In genomic region chr8:70689892-70690390, GRCm38 (mm10) we compare ENCODE assay signal across 18 mouse cellular contexts. TPM values are rescaled to one million over a fixed set of nuclear protein-coding genes. Genes with fewer than 3 reads are reported as not detected.
DNase-seq lines count a peak whose midpoint lies in the region; ATAC-seq and TF ChIP-seq lines count a peak whose summit lies in the region.
"Had no signal": no experiment of that assay in that cellular context is flagged by ENCODE, and none has a peak within 500 bp of the region (broad histone marks: within the 10 kb centered on the region; RNA-seq: fewer than 3 reads in every experiment).

No protein-coding gene starts in this region.

- H3K36me3 ChIP-seq in heart, embryonic 16.5 days (ENCODE audit: control insufficient read depth, insufficient read depth), result no peaks in the 10 kb centered on the region
- H3K36me3 ChIP-seq in midbrain, embryonic 10.5 days, result 0 out of 2 replicates have a peak, but pooled peaks cover 5% of the 10 kb centered on the region
- no peaks in the 10 kb centered on the region for H3K36me3 ChIP-seq in midbrain, postnatal 0 days (ENCODE audit: insufficient read depth, low read length)
- H3K36me3 ChIP-seq in limb, embryonic 15.5 days, result no peaks in the 10 kb centered on the region
- H3K36me3 ChIP-seq: hindbrain, embryonic 15.5 days; lung, embryonic 15.5 days had no signal

- no peak overlapping the region for H3K9ac ChIP-seq in heart, embryonic 16.5 days (ENCODE audit: low read length)
- H3K9ac ChIP-seq in midbrain, postnatal 0 days (replicated peaks; ENCODE audit: low read length, poor library complexity, severe bottlenecking), result no peak overlapping the region
- no peak overlapping the region for H3K9ac ChIP-seq in limb, embryonic 15.5 days
- H3K9ac ChIP-seq: hindbrain, embryonic 15.5 days; lung, embryonic 15.5 days had no signal

- TF ChIP-seq CTCF in midbrain, postnatal 0 days (IDR thresholded peaks at IDR 0.05), result no peak

- DNase-seq in adrenal gland, postnatal 10 days, result peak; percentile 73
- DNase-seq in adrenal gland, adult (ENCODE audit: inconsistent age in 2 of 2, low spot score in 1 of 2), result no peak
- DNase-seq in heart, postnatal 14 days, result no peak
- DNase-seq in midbrain, embryonic 10.5 days (ENCODE audit: low spot score), result no peak
- DNase-seq in midbrain, postnatal 0 days (ENCODE audit: low spot score), result no peak
- DNase-seq in left cerebral cortex, postnatal 25 days (ENCODE audit: low spot score in 2 of 2), result no peak
- DNase-seq: kidney, postnatal 25 days; left cerebral cortex, postnatal 4 days; right cerebral cortex, postnatal 14 days had no signal

- H3K4me2 ChIP-seq in heart, embryonic 16.5 days (ENCODE audit: low read depth, low read length), result no peak overlapping the region
- H3K4me2 ChIP-seq in midbrain, postnatal 0 days (ENCODE audit: low read depth, low read length, poor library complexity, severe bottlenecking), result no peak overlapping the region
- no peak overlapping the region for H3K4me2 ChIP-seq in limb, embryonic 15.5 days
- H3K4me2 ChIP-seq: hindbrain, embryonic 15.5 days; lung, embryonic 15.5 days had no signal

- WGBS in heart, embryonic 16.5 days, result 66% methylated on average over 5 of the region's 5 CpGs
- 82% methylated on average over 5 of the region's 5 CpGs for WGBS in midbrain, embryonic 10.5 days
- 72% methylated on average over 5 of the region's 5 CpGs for WGBS in midbrain, postnatal 0 days
- WGBS in limb, embryonic 15.5 days, result 63% methylated on average over 5 of the region's 5 CpGs

- peak overlapping the region; percentile 39 for H3K27ac ChIP-seq in heart, embryonic 16.5 days (ENCODE audit: low read length)
- H3K27ac ChIP-seq in midbrain, embryonic 10.5 days (replicated peaks), result peak overlapping the region; percentile 46
- H3K27ac ChIP-seq in midbrain, postnatal 0 days (ENCODE audit: low read depth, low read length), result no peak overlapping the region
- H3K27ac ChIP-seq in limb, embryonic 15.5 days, result peak overlapping the region; percentile 43; the same call in 1 of the 2 replicates
- H3K27ac ChIP-seq: hindbrain, embryonic 15.5 days; lung, embryonic 15.5 days had no signal

- H3K4me3 ChIP-seq in heart, embryonic 16.5 days (ENCODE audit: low read length), result no peak overlapping the region
- no peak overlapping the region for H3K4me3 ChIP-seq in midbrain, embryonic 10.5 days
- H3K4me3 ChIP-seq in midbrain, postnatal 0 days (ENCODE audit: low read depth, low read length), result no peak overlapping the region
- H3K4me3 ChIP-seq in limb, embryonic 15.5 days, result no peak overlapping the region
- H3K4me3 ChIP-seq: hindbrain, embryonic 15.5 days; lung, embryonic 15.5 days had no signal

- H3K4me1 ChIP-seq in heart, embryonic 16.5 days (ENCODE audit: control insufficient read depth, insufficient read depth, low read length), result peaks cover 25% of the 10 kb centered on the region
- peaks cover 37% of the 10 kb centered on the region for H3K4me1 ChIP-seq in midbrain, embryonic 10.5 days
- H3K4me1 ChIP-seq in midbrain, postnatal 0 days (ENCODE audit: insufficient read depth, low read length), result peaks cover 6% of the 10 kb centered on the region; the same call in 1 of the 2 replicates
- H3K4me1 ChIP-seq in limb, embryonic 15.5 days, result peaks cover 46% of the 10 kb centered on the region

- no peaks in the 10 kb centered on the region for H3K9me3 ChIP-seq in heart, embryonic 16.5 days (replicated peaks; ENCODE audit: control insufficient read depth, low read length)
- no peaks in the 10 kb centered on the region for H3K9me3 ChIP-seq in midbrain, embryonic 10.5 days (replicated peaks)
- H3K9me3 ChIP-seq in midbrain, postnatal 0 days (ENCODE audit: low read length), result no peaks in the 10 kb centered on the region
- no peaks in the 10 kb centered on the region for H3K9me3 ChIP-seq in limb, embryonic 15.5 days
- H3K9me3 ChIP-seq: hindbrain, embryonic 15.5 days; lung, embryonic 15.5 days had no signal

- intact Hi-C loops in heart, postnatal 14 days (cut with DNase I), result no loop called here
- intact Hi-C loops in left cerebral cortex, postnatal 25 days (cut with DNase I), result no loop called here

- no peaks in the 10 kb centered on the region for H3K27me3 ChIP-seq in heart, embryonic 16.5 days (ENCODE audit: control insufficient read depth, insufficient read depth, low read length)
- peaks cover 16% of the 10 kb centered on the region for H3K27me3 ChIP-seq in midbrain, embryonic 10.5 days (ENCODE audit: low read depth, poor library complexity, severe bottlenecking)
- H3K27me3 ChIP-seq in midbrain, postnatal 0 days (ENCODE audit: insufficient read depth, low read length), result no peaks in the 10 kb centered on the region
- no peaks in the 10 kb centered on the region for H3K27me3 ChIP-seq in limb, embryonic 15.5 days
- H3K27me3 ChIP-seq: hindbrain, embryonic 15.5 days; lung, embryonic 15.5 days had no signal

- no peak for ATAC-seq in heart, embryonic 16.5 days (replicated peaks; ENCODE audit: extremely low read depth, insufficient read depth, low FRiP score)
- ATAC-seq in midbrain, postnatal 0 days (ENCODE audit: low FRiP score), result no peak
- no peak for ATAC-seq in limb, embryonic 15.5 days (ENCODE audit: insufficient number of reproducible peaks, low FRiP score, low TSS enrichment, low read depth)

RNA-seq across cellular contexts. Expression of gene Jund, which starts 8.8 kb away (rescaled TPM):
- total RNA-seq in adrenal gland, postnatal 10 days (2021), result 100 to 1,000 TPM; 149 to 185 TPM
- 58.7 and 59.3 TPM in 2 replicates for polyA plus RNA-seq in heart, embryonic 16.5 days (2015; fragmentation: Nextera tagmentation; extraction: Ambion mirVana)
- 100 to 1,000 TPM; 159 to 162 TPM for total RNA-seq in heart, postnatal 14 days (2021)
- 62.5 and 78.6 TPM in 2 replicates for polyA plus RNA-seq in midbrain, embryonic 10.5 days (2016; fragmentation: Nextera tagmentation; extraction: Ambion mirVana)
- 470 and 553 TPM in 2 replicates for total RNA-seq in midbrain, postnatal 0 days (2014; rRNA removed)
- polyA plus RNA-seq in midbrain, postnatal 0 days (2015; fragmentation: Nextera tagmentation; extraction: Ambion mirVana), result 91.0 and 99.3 TPM in 2 replicates
- 69.8 and 81.5 TPM in 2 replicates for polyA plus RNA-seq in limb, embryonic 15.5 days (2015; fragmentation: Nextera tagmentation; extraction: Ambion mirVana)
- 100 to 1,000 TPM; 209 to 225 TPM for total RNA-seq in left cerebral cortex, postnatal 25 days (2021)

RNA-seq across cellular contexts. Expression of gene Iqcn, which starts 13.3 kb away (rescaled TPM):
- under 1 TPM; 0.15 to 0.30 TPM for total RNA-seq in adrenal gland, postnatal 10 days (2021)
- polyA plus RNA-seq in heart, embryonic 16.5 days (2015; fragmentation: Nextera tagmentation; extraction: Ambion mirVana), result 0.05 TPM in 1 of 2 replicates, not detected in the other
- under 1 TPM; 0.10 to 0.12 TPM for total RNA-seq in heart, postnatal 14 days (2021)
- not detected in 2 replicates for polyA plus RNA-seq in midbrain, embryonic 10.5 days (2016; fragmentation: Nextera tagmentation; extraction: Ambion mirVana)
- 0.22 TPM in 1 of 2 replicates, not detected in the other for total RNA-seq in midbrain, postnatal 0 days (2014; rRNA removed)
- 0.06 and 0.07 TPM in 2 replicates for polyA plus RNA-seq in midbrain, postnatal 0 days (2015; fragmentation: Nextera tagmentation; extraction: Ambion mirVana)
- polyA plus RNA-seq in limb, embryonic 15.5 days (2015; fragmentation: Nextera tagmentation; extraction: Ambion mirVana), result 0.04 TPM in 2 replicates
- under 1 TPM; 0.18 to 0.30 TPM for total RNA-seq in left cerebral cortex, postnatal 25 days (2021)
- total RNA-seq: granulocyte monocyte progenitor cell, adult 5-6 weeks; megakaryocyte progenitor cell, adult 5-6 weeks had no signal
- polyA plus RNA-seq: urinary bladder, adult 2 months had no signal

RNA-seq across cellular contexts. Expression of gene Lsm4, which starts 16.9 kb away (rescaled TPM):
- total RNA-seq in adrenal gland, postnatal 10 days (2021), result 10 to 100 TPM; 91.5 to 94.7 TPM
- polyA plus RNA-seq in heart, embryonic 16.5 days (2015; fragmentation: Nextera tagmentation; extraction: Ambion mirVana), result 252 and 258 TPM in 2 replicates
- 10 to 100 TPM; 75.0 to 76.5 TPM for total RNA-seq in heart, postnatal 14 days (2021)
- polyA plus RNA-seq in midbrain, embryonic 10.5 days (2016; fragmentation: Nextera tagmentation; extraction: Ambion mirVana), result 315 and 355 TPM in 2 replicates
- 140 and 312 TPM in 2 replicates for total RNA-seq in midbrain, postnatal 0 days (2014; rRNA removed)
- polyA plus RNA-seq in midbrain, postnatal 0 days (2015; fragmentation: Nextera tagmentation; extraction: Ambion mirVana), result 157 and 169 TPM in 2 replicates
- 199 and 201 TPM in 2 replicates for polyA plus RNA-seq in limb, embryonic 15.5 days (2015; fragmentation: Nextera tagmentation; extraction: Ambion mirVana)
- total RNA-seq in left cerebral cortex, postnatal 25 days (2021), result 10 to 100 TPM; 62.9 to 63.5 TPM

RNA-seq across cellular contexts. Expression of gene Gm3336, which starts 28.4 kb away (rescaled TPM):
- not detected for total RNA-seq in adrenal gland, postnatal 10 days (2021)
- not detected in 2 replicates for polyA plus RNA-seq in heart, embryonic 16.5 days (2015; fragmentation: Nextera tagmentation; extraction: Ambion mirVana)
- total RNA-seq in heart, postnatal 14 days (2021), result not detected
- not detected in 2 replicates for polyA plus RNA-seq in midbrain, embryonic 10.5 days (2016; fragmentation: Nextera tagmentation; extraction: Ambion mirVana)
- not detected in 2 replicates for total RNA-seq in midbrain, postnatal 0 days (2014; rRNA removed)
- not detected in 2 replicates for polyA plus RNA-seq in midbrain, postnatal 0 days (2015; fragmentation: Nextera tagmentation; extraction: Ambion mirVana)
- not detected in 2 replicates for polyA plus RNA-seq in limb, embryonic 15.5 days (2015; fragmentation: Nextera tagmentation; extraction: Ambion mirVana)
- not detected for total RNA-seq in left cerebral cortex, postnatal 25 days (2021)
- total RNA-seq: adrenal gland, postnatal 4 days; granulocyte monocyte progenitor cell, adult 5-6 weeks; layer of hippocampus, postnatal 10 days; left cerebral cortex, postnatal 4 days had no signal
- polyA plus RNA-seq: hindbrain, embryonic 15.5 days; lung, embryonic 15.5 days had no signal

RNA-seq across cellular contexts. Expression of gene Pgpep1, which starts 29.8 kb away (rescaled TPM):
- total RNA-seq in adrenal gland, postnatal 10 days (2021), result 10 to 100 TPM; 65.7 to 80.6 TPM
- 35.5 and 36.7 TPM in 2 replicates for polyA plus RNA-seq in heart, embryonic 16.5 days (2015; fragmentation: Nextera tagmentation; extraction: Ambion mirVana)
- total RNA-seq in heart, postnatal 14 days (2021), result 10 to 100 TPM; 38.4 to 46.8 TPM
- polyA plus RNA-seq in midbrain, embryonic 10.5 days (2016; fragmentation: Nextera tagmentation; extraction: Ambion mirVana), result 51.8 and 89.7 TPM in 2 replicates
- 40.2 and 60.6 TPM in 2 replicates for total RNA-seq in midbrain, postnatal 0 days (2014; rRNA removed)
- 37.6 and 50.6 TPM in 2 replicates for polyA plus RNA-seq in midbrain, postnatal 0 days (2015; fragmentation: Nextera tagmentation; extraction: Ambion mirVana)
- polyA plus RNA-seq in limb, embryonic 15.5 days (2015; fragmentation: Nextera tagmentation; extraction: Ambion mirVana), result 57.5 and 60.7 TPM in 2 replicates
- 10 to 100 TPM; 12.7 to 18.1 TPM for total RNA-seq in left cerebral cortex, postnatal 25 days (2021)
